Mouse (Mus musculus): ENCODE measurements around the gene Ank3. TPM values are rescaled to one million over a fixed set of nuclear protein-coding genes. Genes with fewer than 3 reads are reported as not detected.

The Ank3 gene
- polyA plus RNA-seq, 1 experiment from 2014 or later, result 24.7 TPM

GRCm38 (mm10) chr10:69639138-69639537, 240.6 kb downstream of the Ank3 start:
- Histone ChIP-seq H3K4me1 (replicated peaks; ENCODE audit: control insufficient read depth, insufficient read depth, low read length) (peaks cover 8% of the 10 kb centered on the region; the same call in 1 of the 2 replicates), H3K9me3 (ENCODE audit: control insufficient read depth, low read length) (no peaks in the 10 kb centered on the region), H3K4me2 (ENCODE audit: low read length) (no peak overlapping the region), H3K9ac (ENCODE audit: low read length) (no peak overlapping the region), H3K4me3 (ENCODE audit: low read depth, low read length) (no peak overlapping the region), H3K27me3 (replicated peaks; ENCODE audit: control insufficient read depth, insufficient read depth, low read length) (no peaks in the 10 kb centered on the region), H3K27ac (ENCODE audit: low read depth) (no peak overlapping the region), H3K36me3 (ENCODE audit: control insufficient read depth, insufficient read depth, low read length) (no peaks in the 10 kb centered on the region)
- ATAC-seq (replicated peaks; ENCODE audit: low FRiP score, low TSS enrichment, low read depth) (no peak), DNase-seq (ENCODE audit: low spot score) (no peak)
- WGBS, result 87% methylated on average over 6 of the region's 6 CpGs

DNA sequence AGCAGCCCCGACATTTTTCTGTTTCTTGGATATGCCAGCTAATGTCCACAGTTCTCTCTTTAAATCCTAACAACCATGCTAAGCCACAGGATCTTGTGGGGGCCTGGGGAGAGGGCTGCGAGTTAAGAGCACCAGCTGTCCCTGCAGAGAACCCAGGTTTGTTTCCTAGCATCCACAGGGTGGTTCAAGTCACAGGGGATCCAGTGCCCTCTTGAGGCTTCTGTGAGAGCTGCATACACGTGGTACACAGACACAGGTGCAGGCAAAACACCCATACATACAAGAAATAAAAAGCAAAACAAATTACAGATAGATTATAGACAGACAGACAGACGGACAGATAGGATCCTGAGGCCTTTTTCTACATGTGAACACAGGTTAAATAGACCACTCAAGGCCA, 242.0 kb downstream of the Ank3 start:
- peaks cover 8% of the 10 kb centered on the region; the same call in 1 of the 2 replicates for H3K4me1 ChIP-seq (replicated peaks; ENCODE audit: control insufficient read depth, insufficient read depth, low read length)
- no peak for ATAC-seq (replicated peaks; ENCODE audit: low FRiP score, low TSS enrichment, low read depth)
- no peaks in the 10 kb centered on the region for H3K27me3 ChIP-seq (replicated peaks; ENCODE audit: control insufficient read depth, insufficient read depth, low read length)
- WGBS, result 79% methylated on average over 4 of the region's 4 CpGs
- DNase-seq (ENCODE audit: low spot score), result no peak
- H3K4me3 ChIP-seq (ENCODE audit: low read depth, low read length), result no peak overlapping the region
- no peak overlapping the region for H3K9ac ChIP-seq (ENCODE audit: low read length)
- no peak overlapping the region for H3K4me2 ChIP-seq (ENCODE audit: low read length)
- H3K9me3 ChIP-seq (ENCODE audit: control insufficient read depth, low read length), result no peaks in the 10 kb centered on the region
- H3K27ac ChIP-seq (ENCODE audit: low read depth), result no peak overlapping the region
- no peaks in the 10 kb centered on the region for H3K36me3 ChIP-seq (ENCODE audit: control insufficient read depth, insufficient read depth, low read length)

GRCm38 (mm10) chr10:69643481-69643880, 244.9 kb downstream of the Ank3 start:
- no peak overlapping the region for H3K4me3 ChIP-seq (ENCODE audit: low read depth, low read length)
- ATAC-seq (replicated peaks; ENCODE audit: low FRiP score, low TSS enrichment, low read depth) (no peak), DNase-seq (ENCODE audit: low spot score) (no peak)
- H3K4me2 ChIP-seq (ENCODE audit: low read length), result no peak overlapping the region
- 70% methylated on average over 3 of the region's 3 CpGs for WGBS
- no peak overlapping the region for H3K9ac ChIP-seq (ENCODE audit: low read length)
- H3K4me1 ChIP-seq (replicated peaks; ENCODE audit: control insufficient read depth, insufficient read depth, low read length), result no peaks in the 10 kb centered on the region
- no peak overlapping the region for H3K27ac ChIP-seq (ENCODE audit: low read depth)
- H3K9me3 ChIP-seq (ENCODE audit: control insufficient read depth, low read length), result no peaks in the 10 kb centered on the region
- no peaks in the 10 kb centered on the region for H3K27me3 ChIP-seq (replicated peaks; ENCODE audit: control insufficient read depth, insufficient read depth, low read length)
- H3K36me3 ChIP-seq (ENCODE audit: control insufficient read depth, insufficient read depth, low read length), result no peaks in the 10 kb centered on the region

GRCm38 (mm10) chr10:69643986-69644385, 245.4 kb downstream of the Ank3 start:
- no peaks in the 10 kb centered on the region for H3K36me3 ChIP-seq (ENCODE audit: control insufficient read depth, insufficient read depth, low read length)
- 74% methylated on average over 6 of the region's 6 CpGs for WGBS
- no peaks in the 10 kb centered on the region for H3K27me3 ChIP-seq (replicated peaks; ENCODE audit: control insufficient read depth, insufficient read depth, low read length)
- no peaks in the 10 kb centered on the region for H3K9me3 ChIP-seq (ENCODE audit: control insufficient read depth, low read length)
- no peak overlapping the region for H3K9ac ChIP-seq (ENCODE audit: low read length)
- H3K4me1 ChIP-seq (replicated peaks; ENCODE audit: control insufficient read depth, insufficient read depth, low read length), result no peaks in the 10 kb centered on the region
- no peak overlapping the region for H3K27ac ChIP-seq (ENCODE audit: low read depth)
- no peak overlapping the region for H3K4me2 ChIP-seq (ENCODE audit: low read length)
- H3K4me3 ChIP-seq (ENCODE audit: low read depth, low read length), result no peak overlapping the region
- ATAC-seq (replicated peaks; ENCODE audit: low FRiP score, low TSS enrichment, low read depth), result no peak
- no peak for DNase-seq (ENCODE audit: low spot score)

DNA sequence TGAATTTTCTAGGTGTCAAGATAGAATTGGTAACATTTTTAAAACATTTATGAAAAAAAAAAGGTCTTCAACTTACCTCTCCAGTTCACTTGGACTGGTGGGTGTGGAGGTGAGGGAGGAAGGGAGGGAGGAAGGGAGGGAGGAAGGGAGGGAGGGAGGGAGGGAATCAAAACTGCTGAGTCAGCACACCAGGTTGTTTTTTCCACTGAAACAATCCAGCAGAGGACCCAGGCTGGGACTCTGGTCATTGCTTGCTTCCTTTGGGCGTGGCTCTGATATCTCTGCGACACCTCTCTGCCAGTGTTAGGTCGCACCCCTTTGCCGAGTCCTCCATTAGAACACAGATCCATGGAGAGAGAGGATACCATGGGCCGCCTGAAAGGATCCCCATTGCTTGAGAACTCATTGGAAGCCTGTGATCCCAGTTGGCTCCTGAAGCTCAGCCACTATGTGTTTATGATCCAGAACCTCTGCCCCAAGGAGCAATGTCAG, 246.8 kb downstream of the Ank3 start:
- no peak for ATAC-seq (replicated peaks; ENCODE audit: low FRiP score, low TSS enrichment, low read depth)
- Histone ChIP-seq H3K9me3 (ENCODE audit: control insufficient read depth, low read length) (no peaks in the 10 kb centered on the region), H3K36me3 (ENCODE audit: control insufficient read depth, insufficient read depth, low read length) (no peaks in the 10 kb centered on the region), H3K4me1 (replicated peaks; ENCODE audit: control insufficient read depth, insufficient read depth, low read length) (peaks cover 5% of the 10 kb centered on the region; the same call in 1 of the 2 replicates), H3K4me3 (ENCODE audit: low read depth, low read length) (no peak overlapping the region), H3K4me2 (ENCODE audit: low read length) (no peak overlapping the region), H3K27me3 (replicated peaks; ENCODE audit: control insufficient read depth, insufficient read depth, low read length) (no peaks in the 10 kb centered on the region), H3K27ac (ENCODE audit: low read depth) (no peak overlapping the region), H3K9ac (ENCODE audit: low read length) (no peak overlapping the region)
- no peak for DNase-seq (ENCODE audit: low spot score)
- 95% methylated on average over 5 of the region's 5 CpGs for WGBS

DNA sequence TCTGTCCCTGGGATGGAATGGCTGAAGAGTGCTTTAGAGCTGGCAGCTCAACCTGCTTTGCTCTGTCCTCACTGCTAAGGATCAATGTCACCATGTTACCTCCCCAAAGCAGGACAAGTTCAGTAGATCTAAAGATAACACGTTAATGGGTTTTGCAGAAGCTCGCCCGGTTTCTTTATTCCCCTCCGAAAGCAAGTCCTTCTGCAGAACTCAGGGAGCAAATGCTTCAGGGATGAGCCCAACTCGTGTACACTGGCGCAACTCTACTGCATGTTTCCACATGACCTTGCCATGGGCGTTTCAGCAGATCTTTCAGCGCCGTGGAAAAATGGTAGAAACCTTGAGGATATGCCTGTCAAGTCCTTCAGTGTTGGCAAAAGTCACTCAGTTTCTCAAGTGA, 247.4 kb downstream of the Ank3 start:
- Histone ChIP-seq H3K36me3 (ENCODE audit: control insufficient read depth, insufficient read depth, low read length) (no peaks in the 10 kb centered on the region), H3K4me1 (replicated peaks; ENCODE audit: control insufficient read depth, insufficient read depth, low read length) (peaks cover 5% of the 10 kb centered on the region; the same call in 1 of the 2 replicates), H3K27ac (ENCODE audit: low read depth) (no peak overlapping the region), H3K4me3 (ENCODE audit: low read depth, low read length) (no peak overlapping the region), H3K9ac (ENCODE audit: low read length) (no peak overlapping the region), H3K4me2 (ENCODE audit: low read length) (no peak overlapping the region), H3K27me3 (replicated peaks; ENCODE audit: control insufficient read depth, insufficient read depth, low read length) (no peaks in the 10 kb centered on the region), H3K9me3 (ENCODE audit: control insufficient read depth, low read length) (no peaks in the 10 kb centered on the region)
- ATAC-seq (replicated peaks; ENCODE audit: low FRiP score, low TSS enrichment, low read depth), result no peak
- WGBS, result 92% methylated on average over 9 of the region's 9 CpGs
- no peak for DNase-seq (ENCODE audit: low spot score)

DNA sequence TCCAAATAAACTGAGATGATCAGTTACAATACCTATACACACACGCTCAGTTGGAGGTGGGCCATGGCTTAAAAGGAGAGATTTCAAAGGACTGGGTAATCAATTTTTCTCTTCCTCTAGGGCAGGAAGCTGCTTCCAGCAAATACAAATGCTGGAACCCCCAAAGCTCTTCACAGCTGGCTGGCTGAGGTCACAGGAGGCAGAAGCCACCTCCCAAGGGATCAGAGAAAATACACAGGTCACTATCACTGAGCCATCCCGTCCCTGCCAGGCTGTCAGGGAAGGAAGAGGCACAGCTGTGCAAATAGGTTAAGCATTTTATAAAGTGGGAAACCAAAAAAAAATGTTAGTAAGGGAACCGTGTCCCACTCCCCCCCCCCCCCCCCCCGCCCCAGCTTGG, 251.5 kb downstream of the Ank3 start:
- Histone ChIP-seq H3K27me3 (replicated peaks; ENCODE audit: control insufficient read depth, insufficient read depth, low read length) (no peaks in the 10 kb centered on the region), H3K4me2 (ENCODE audit: low read length) (no peak overlapping the region), H3K4me1 (replicated peaks; ENCODE audit: control insufficient read depth, insufficient read depth, low read length) (peaks cover 18% of the 10 kb centered on the region), H3K9ac (ENCODE audit: low read length) (no peak overlapping the region), H3K36me3 (ENCODE audit: control insufficient read depth, insufficient read depth, low read length) (no peaks in the 10 kb centered on the region), H3K4me3 (ENCODE audit: low read depth, low read length) (no peak overlapping the region), H3K9me3 (ENCODE audit: control insufficient read depth, low read length) (no peaks in the 10 kb centered on the region), H3K27ac (ENCODE audit: low read depth) (no peak overlapping the region)
- ATAC-seq (replicated peaks; ENCODE audit: low FRiP score, low TSS enrichment, low read depth) (no peak), DNase-seq (ENCODE audit: low spot score) (no peak)
- 37% methylated on average over 4 of the region's 4 CpGs for WGBS

DNA sequence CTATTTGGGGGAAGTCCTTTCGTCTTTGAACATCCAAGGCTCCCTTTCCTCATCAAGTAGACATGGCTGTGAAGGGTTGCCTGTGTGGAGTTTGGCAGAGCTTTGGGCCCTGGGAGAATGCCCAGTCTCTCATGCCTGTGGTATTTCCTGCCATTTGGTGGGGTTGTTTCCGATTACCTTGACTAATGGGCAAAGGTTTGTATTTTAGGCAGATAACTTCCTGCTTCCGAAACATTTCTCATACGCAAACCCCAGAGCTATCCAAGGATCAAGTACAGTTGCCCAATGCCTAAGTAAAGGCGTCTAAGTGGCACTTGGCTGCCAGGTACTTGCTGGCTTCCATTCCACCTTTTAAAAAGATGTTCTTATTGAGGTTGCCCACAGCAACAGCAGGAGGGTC, 254.1 kb downstream of the Ank3 start:
- DNase-seq (ENCODE audit: low spot score), result no peak
- Histone ChIP-seq H3K27ac (ENCODE audit: low read depth) (no peak overlapping the region), H3K27me3 (replicated peaks; ENCODE audit: control insufficient read depth, insufficient read depth, low read length) (no peaks in the 10 kb centered on the region), H3K4me2 (ENCODE audit: low read length) (no peak overlapping the region), H3K4me1 (replicated peaks; ENCODE audit: control insufficient read depth, insufficient read depth, low read length) (peaks cover 18% of the 10 kb centered on the region), H3K9ac (ENCODE audit: low read length) (no peak overlapping the region), H3K4me3 (ENCODE audit: low read depth, low read length) (no peak overlapping the region), H3K9me3 (ENCODE audit: control insufficient read depth, low read length) (no peaks in the 10 kb centered on the region), H3K36me3 (ENCODE audit: control insufficient read depth, insufficient read depth, low read length) (no peaks in the 10 kb centered on the region)
- ATAC-seq (replicated peaks; ENCODE audit: low FRiP score, low TSS enrichment, low read depth), result no peak
- 45% methylated on average over 5 of the region's 5 CpGs for WGBS

GRCm38 (mm10) chr10:69653121-69653677, 254.6 kb downstream of the Ank3 start:
- Histone ChIP-seq H3K27me3 (replicated peaks; ENCODE audit: control insufficient read depth, insufficient read depth, low read length) (no peaks in the 10 kb centered on the region), H3K4me2 (ENCODE audit: low read length) (no peak overlapping the region), H3K9me3 (ENCODE audit: control insufficient read depth, low read length) (no peaks in the 10 kb centered on the region), H3K4me1 (replicated peaks; ENCODE audit: control insufficient read depth, insufficient read depth, low read length) (peaks cover 18% of the 10 kb centered on the region), H3K27ac (ENCODE audit: low read depth) (no peak overlapping the region), H3K9ac (ENCODE audit: low read length) (no peak overlapping the region), H3K36me3 (ENCODE audit: control insufficient read depth, insufficient read depth, low read length) (no peaks in the 10 kb centered on the region), H3K4me3 (ENCODE audit: low read depth, low read length) (no peak overlapping the region)
- DNase-seq (ENCODE audit: low spot score) (peak; percentile 60), ATAC-seq (replicated peaks; ENCODE audit: low FRiP score, low TSS enrichment, low read depth) (no peak)
- 21% methylated on average over 5 of the region's 5 CpGs for WGBS

Measured in intestine, embryonic 14.5 days (tissue).